Mouse (Mus musculus) left cerebral cortex, adult 8-10 months (tissue): ENCODE measurements around the gene Qrsl1. TPM values are rescaled to one million over a fixed set of nuclear protein-coding genes. Genes with fewer than 3 reads are reported as not detected.
A peak's percentile ranks its signal among the peaks of the same experiment; 100 is the strongest.
"Not testable (repeated sequence)": the region's sequence is repeated elsewhere in the genome, so short reads cannot be mapped to it uniquely, and the experiment has no call there.

Source experiments
- DNase-seq, 2 experiments: peaks; one replicate each; pipeline ENCODE4 v3.0.0; 2022; ENCODE audit warnings: low spot score in 2 of 2
- total RNA-seq, 4 experiments: library from RNA; stranded (reverse); gene quantifications; 2 replicates each; pipeline ENCODE4 v1.2.4; 2022

The Qrsl1 gene
- total RNA-seq = 10 to 100 TPM; 11.4 to 14.0 (median 12.3) TPM

DNA sequence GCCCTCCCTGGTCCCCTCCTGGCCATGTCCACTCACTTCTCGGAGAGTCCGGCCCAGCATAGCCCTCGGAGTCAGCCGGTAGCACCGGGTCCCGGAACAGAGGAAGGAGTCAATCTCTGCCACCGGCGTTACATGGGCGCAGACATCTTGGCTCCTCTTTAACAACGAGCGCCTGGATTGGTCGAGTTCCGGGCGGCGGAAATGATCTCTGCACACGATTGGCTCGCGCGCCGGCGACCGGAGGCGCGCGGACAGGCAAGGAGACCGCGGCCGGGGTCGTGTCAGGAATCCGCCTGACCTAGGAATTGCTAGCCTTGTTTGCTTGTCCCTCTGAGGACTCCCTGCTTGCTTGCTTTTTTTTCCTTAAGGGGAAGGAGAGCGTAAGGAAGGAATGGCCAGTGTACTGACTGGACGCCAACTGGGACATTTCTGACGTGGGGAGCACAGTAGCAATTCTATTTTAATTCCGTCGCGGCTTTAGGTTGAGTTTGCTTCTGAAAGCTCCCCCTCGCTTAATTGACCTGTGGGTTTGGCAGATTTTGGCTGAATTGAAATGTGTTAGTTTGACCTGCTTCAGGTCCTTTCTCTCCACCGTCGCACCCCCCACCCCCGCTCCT lies at the start of gene Qrsl1, which contains the start of gene Rtn4ip1:
TSS of gene Qrsl1 (minus strand) at position 168 of the 617 bp plus-strand sequence.
TSS of gene Rtn4ip1 (plus strand) at position 230 of the 617 bp plus-strand sequence.
- DNase-seq = peak; percentile 90 to 93

DNA sequence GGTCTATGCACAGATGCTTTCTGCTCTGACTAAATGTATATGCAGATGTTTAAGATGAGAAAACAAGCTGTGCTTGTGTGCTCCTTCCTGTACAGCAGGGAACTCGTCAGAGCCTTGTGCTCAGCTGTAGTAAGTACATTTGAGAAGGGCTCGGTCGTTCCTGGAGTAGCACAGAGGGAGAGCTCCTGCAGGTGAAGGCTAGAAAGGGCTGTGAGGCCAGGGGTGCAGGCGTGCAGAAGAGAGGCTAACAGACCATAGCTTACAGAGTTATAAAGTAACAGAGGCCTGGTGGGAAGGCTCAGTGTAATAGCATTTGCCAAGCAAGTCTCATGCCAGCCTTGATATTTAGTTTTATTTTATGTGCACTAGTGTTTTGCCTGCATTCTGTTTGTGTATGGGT lies 43.9 kb upstream of the Qrsl1 start:
- no peak for DNase-seq

DNA sequence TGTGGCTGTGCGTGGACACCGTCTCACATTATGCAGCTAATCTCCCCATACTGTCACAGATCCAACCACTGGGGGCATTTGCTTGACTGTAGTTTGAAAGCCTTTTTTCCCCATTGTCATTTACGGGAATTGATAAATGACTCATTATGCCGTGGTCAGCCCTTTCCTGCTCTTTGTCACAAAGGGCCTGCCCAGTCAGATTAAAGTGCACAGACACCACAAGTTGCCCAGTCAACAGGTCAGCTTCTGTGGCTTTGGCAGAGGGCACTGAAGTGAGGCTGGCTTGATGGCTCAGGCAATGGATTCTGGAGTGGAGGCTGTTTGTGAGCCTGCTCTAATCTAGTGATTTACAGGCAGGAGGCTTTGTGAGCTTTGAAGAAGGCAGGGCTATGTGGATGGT lies 42.2 kb upstream of the Qrsl1 start:
- no peak for DNase-seq

DNA sequence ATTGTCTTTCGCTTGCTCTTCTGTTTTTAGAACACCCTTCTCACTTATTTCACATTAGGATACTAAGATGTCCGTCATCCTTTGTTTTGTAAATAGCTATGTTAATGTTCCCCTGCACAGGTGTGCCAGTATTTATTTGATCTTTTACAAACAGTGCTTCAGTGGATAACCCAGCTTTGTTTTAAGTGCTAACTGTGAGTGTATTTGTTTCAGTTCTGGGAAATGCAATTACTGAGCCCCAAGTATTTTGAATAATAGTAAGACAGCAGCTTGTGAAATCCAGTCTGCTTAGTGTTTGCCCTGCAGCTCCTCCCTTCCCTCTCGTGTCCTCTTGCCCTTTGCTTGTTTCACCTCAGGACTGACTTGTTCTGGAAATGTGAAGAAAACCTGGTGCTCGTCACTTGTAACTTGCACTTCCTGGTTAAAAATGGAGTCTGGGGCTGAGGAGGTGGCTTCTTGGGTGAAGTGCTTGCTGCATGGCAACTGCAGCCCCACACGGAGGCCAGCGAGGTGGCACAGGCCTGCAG lies 37.7 kb upstream of the Qrsl1 start:
- DNase-seq = no peak

DNA sequence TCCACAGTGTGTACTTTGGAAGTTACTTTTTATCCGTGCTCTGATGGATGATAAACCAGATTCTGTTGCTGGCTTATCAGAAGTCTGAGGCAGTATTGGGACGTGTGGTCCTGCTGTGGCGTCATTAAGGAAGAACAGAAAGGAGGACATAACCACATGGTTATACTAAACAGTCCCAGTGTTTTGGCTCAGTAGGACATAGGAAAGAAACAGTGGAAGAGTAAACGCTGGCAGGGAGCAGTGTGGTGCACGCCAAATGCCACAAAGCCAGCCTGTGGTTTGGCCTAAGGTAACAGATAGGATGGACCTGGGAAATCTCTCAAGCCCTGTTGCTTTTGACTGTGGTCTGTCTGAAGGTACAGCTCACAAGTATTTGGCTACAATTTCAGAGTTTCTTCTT lies 27.1 kb upstream of the Qrsl1 start:
- DNase-seq = no peak

DNA sequence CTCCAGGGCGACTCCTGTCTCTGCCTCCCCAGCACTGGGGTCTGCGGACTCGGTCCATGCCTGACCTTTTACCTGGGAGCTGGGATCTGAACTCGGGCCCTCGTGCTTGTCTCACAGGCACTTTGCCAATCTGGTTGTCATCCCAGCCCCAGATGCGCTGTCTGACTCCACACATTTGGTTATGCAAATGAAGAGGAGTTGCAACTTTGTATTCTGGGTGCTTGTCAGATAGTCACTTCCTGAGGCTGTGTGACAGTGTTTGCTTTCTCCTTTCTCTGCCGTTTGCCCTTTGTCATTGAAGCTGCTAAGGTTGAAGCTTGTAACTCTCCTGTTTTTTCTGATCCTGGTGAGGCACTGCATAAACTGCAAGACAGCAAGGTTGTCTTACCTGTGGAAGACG lies 26.2 kb upstream of the Qrsl1 start:
- DNase-seq = no peak

DNA sequence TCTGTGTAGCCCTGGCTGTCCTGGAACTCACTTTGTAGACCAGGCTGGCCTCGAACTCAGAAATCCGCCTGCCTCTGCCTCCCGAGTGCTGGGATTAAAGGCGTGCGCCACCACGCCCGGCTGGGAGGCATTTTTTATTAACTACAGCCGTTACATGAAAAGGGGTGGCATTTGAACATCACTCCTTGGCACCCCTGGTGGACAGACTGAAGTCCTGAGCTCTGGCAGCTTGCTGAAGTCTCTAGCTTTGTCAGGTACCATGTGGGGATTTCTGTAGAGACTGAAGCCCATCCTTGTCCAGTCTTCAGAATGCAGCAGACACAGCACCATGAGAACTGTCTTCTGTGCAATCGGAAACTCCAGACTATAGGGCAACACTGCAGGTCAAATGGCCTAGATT lies 24.2 kb upstream of the Qrsl1 start:
- not testable (repeated sequence) for DNase-seq

DNA sequence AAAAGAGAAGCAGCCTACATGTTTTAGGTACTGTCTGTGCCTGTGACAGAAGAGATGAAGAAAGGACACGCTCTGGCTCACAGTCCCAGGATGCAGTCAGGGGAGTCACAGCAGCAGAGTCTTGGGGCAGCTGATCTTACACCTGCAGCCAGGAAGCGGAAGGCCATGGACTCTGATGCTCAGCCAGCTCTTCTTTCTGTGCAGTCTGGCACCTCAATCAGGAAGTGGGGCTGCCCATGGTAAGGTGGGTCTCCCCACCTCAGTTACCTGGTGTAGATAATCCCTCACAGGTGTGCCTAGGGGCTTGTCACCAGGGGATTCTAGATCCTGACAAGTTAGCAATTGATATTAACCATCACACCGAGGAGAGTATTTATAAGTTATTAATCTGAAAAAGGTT lies 21.6 kb upstream of the Qrsl1 start:
- DNase-seq = no peak

DNA sequence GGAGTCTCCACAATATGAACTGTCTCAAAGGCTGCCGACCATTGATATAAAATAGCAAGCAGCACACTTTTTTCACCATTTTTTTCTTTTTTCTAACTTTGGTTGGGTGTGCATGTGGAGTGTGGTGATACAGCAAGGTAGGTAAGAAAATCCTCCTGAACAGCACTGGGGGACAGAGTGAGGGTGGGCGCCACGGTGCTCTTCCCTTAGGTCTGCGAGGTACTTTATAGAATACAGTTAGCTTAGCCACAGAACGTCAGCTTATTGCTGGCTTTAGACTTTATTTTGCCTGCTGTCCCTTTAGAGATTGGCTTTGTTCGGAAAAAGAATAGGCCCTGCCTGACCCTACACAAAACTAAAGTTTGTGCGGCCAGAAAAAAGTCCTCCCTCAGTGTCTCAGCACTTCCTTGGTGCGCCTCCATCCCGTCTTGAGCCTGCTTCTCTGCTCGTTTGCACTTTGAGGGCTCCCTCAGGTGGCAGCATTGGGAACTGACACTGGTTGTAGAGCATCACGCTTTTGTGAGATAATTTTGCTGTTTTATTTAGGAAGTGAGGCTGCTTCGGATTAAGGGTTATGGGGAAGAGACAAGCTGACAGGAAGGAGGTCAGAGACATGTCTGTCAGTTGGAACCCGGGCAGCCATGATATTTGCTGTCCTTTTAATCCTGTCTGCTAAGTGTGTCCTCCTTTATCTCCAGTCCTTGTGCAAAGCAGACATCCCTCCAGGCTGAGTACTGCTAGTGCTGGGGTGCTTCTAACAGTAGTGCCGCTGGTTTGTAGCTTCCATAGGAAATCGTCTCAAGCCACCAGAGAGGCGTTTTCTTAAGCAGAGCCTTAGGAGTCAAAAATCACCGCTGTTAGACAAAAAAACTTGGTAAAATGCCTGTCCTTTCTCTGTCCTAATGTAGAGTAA lies 17.4 kb upstream of the Qrsl1 start:
- peak; percentile 18 to 79 for DNase-seq

DNA sequence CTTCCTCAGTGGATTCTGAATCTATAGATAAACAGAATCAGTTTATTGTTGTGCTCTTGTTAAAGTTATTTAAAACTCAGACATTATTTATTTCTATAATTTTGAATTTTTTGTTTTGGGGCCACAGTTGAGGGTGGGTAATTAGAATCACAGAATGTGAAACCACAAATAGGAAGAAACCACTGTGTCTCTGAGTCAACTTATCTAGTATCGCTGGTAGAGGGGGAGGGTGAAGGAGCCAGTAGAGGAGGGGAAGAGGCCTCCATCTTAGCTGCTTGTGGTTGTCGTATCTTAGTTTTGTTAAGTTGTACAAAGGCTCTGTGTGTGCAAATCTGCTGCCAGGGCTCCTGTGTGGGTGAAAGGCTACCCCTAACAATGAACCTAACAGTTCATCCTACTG lies 15.2 kb upstream of the Qrsl1 start:
- no peak for DNase-seq

DNA sequence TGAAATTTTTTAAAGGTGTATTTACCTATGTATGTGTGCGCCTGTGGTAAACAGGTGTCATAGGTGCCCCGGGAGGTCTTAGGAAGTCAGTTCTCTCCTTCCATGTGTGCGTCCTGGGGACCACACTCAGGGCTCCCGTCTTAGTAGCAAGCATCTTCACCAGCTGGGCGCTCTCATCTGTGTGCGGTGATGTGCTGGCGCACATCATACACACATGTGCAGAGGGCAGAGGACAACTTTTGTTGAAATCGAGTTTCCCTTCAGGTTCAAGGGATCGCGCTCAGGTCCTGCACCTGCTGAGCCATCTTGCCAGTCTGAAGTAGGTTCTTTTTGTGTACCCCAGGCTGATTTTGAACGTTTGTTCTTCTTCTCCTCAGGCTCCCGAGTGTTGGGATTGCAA lies 14.6 kb upstream of the Qrsl1 start:
- no peak for DNase-seq

DNA sequence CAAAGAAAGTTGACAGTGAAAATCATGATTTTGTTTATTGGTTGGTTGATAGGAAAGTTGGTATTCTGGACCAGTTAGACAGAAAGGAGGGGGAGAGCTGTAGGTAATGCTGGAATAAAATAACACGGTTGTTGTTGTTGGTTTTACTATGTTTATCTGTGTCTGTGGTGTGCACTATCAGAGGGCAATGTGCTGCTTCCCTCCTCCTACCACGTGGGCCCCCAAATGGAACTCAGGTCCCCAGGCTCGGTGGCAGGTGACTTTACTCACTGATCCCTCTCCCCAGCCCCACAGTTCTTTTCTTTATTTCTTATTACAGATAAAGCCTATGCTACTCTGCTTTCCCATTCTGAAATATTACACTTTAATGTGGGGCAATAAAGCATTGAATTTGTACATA lies 10.7 kb upstream of the Qrsl1 start:
- no peak for DNase-seq

DNA sequence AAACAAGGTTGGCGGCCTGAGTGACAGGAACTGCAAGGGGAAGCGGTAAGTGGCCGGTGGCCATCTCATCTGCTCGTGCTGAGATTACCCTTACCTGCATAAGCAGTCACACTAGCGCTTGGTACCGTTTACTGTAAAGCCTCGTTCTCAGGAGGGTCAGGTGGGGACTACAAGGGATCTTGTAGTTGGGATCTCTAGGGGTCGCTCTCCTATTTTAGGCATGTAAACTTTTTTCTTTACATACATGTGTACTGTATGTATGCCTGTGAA lies 9.3 kb upstream of the Qrsl1 start:
- no peak for DNase-seq

DNA sequence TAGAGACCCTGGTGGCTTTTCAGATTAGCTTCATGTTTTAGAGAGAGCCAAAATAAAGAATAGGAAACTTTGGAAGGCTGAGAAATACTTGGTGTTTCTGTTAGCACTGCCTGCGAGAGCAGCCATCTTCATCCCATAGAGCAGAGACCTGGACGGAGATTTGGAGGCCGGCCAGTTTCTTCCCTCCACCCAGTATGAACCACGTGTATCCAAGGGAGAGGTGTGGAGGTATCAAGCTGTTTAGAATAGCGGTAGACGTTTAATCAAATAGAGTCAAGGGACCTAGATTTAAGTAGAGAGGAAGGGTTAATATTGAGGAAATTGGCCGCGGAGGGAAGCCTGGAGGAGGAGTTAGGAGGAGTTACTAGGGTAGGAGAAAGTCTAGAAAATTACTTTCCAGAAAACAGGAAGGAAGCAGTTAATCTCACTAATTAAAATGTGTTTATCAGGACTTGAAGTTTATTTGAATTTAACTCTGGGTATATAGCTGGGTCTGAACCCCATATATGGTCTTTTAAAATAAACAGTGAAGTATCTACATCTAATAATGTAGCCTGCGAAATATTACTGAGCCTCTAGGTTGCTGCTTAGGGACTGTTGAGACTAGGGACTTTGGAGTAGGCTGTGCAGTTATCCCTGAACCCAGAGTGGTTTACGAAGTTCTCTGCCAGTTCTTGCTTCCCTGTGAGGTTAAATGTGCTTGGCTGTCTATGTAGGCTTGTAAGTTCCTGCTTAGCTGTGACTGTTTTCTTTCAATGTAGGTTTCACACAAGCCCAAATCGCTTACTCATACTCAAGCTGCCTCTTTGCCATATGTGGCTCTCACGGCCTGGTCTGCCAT lies 8.7 kb upstream of the Qrsl1 start:
- no peak for DNase-seq

DNA sequence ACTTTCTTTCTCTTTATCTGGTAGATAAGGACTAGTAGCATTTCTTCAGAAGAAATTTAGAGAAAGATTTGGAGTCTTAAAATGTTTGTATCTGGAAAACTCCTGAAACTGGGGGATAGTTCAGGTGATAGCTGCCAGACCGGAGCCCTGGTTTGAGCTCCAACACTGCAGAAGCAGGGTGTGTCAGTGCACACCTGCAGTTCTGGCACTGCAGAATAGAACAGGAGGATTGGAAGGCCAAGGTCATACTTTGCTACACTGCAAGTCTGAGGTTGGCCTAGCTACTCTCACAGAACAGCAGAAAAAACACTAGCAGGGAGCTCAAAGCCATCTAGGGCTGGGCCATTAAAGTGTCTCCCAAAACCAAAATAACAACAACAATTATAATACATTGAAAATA lies 3.0 kb upstream of the Qrsl1 start:
- no peak for DNase-seq

DNA sequence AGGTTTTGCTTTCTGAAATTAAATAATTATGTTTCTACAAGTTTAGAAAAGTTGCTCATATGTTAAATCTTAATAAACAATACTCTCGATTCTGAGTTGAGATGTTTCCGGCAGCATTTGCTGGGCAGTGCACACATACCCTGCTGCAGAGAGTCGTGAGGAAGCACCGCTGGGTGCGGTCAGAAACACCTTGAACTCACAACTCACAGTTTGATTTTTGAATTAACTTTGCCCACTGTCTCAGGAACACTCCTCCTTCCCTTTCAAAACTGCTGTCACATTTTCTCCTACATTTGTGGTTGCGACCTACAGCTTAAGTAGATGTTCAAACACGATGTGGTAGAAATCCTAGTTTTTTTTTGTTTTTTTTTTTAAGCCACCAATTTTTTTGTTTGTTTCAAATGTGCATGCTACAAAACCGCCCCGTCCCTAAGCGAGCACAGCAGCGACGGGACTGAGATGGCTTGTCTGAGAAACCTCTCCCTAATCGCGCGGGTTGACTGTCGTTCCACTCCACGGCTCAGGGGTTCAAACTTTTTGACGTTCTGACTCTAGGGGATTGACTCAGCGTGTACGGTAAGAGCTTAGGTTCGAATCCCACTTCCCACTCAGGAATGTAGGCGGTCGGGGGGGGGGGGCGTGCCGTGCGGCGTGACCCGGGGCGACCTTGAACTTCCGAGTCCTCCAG lies 518 bp downstream of the Qrsl1 start:
- DNase-seq = no peak

DNA sequence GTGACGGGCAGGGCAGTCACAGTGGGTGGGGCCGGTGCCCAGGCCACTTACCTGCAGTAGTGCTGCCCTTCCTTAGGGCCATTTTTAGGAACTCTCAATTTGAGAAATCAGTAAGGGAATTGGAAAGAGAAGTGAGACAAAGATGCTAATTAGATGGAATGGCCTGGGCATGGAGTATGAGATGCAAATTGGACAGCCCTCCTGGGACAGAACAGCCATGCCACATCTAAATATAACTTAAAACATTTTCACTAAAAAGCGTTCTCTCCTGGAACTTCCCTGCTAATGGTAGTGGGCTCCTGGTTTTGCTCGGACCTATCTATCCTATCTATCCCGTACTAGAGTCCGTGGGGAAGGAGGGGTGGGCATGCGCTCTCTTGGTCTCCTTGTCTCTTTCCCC lies 3.3 kb downstream of the Qrsl1 start:
- no peak for DNase-seq

DNA sequence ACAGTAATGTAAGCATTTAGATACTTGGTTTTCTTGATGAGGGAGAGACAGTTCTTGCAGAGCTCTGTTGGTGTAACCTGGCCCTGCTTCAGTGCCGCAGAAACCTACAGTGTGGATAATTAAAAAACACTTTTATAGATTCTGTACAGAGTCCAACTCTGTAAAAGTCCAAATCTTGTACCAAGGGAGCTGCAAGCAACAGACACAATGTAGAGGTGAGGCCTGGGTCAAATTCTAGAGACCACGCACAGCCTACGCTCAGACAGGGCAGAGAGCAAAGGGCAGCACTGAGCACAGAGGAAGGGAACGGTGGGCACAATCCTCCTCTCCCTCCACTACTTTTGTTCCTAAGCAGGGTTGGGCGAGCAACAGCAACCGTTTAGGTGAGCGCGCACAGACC lies 5.5 kb downstream of the Qrsl1 start:
- no peak for DNase-seq

DNA sequence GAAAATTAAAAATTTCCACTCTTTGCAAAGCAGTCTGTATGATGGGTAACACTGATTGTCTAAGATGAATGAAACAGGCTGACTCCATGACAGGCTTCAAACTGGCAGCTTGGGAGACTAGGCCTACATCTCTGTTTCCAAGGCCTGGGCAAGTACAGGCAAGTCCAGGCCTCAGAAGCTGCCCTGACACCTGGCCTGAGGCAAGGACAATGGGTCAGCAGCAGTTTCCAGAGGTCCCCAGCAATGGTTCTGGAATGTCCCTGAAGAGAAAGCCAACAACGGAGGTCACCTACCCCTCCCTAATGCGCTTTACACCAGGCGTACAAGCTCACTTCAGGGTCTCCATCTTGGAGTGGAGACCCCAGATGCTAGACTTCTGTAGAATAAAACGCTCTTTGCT lies 8.6 kb downstream of the Qrsl1 start:
- no peak for DNase-seq

DNA sequence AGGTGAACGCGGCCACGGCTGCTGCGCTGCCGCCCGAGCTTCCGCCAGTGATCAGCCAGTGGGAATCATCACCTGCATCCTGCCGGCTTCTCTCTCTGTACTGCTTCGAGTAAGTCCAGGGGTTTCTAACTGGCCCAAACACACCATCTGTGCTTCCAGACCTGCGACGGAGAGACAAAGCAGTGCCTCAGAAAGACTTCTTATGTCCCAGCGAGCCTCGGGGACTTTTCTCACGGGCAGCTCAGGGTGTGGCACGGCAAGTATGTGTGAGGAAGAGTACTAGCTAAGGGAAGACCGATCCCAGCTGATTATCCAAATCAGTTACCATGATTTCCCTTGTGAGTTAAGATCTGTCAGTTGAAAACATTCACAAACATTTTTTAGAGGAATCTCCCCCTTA lies 12.6 kb downstream of the Qrsl1 start:
- DNase-seq = no peak

DNA sequence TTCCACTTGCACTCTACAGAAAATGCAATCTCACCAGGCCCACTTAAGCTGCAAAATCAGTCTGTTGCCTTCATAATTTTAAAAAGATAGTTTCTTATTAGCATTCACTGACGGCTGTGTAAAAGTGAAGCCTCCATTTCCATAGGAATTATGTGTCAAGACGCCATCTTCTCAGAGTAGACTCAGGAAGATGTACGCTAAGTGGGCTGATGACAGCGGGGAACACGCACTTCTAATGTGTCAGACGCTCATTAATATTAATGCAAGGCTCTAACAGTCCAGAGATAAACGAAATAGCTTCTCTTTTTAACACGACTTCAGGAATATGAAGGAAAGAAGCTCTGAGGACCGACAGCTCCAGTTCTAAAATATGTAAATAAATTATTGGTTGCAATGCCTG lies 13.9 kb downstream of the Qrsl1 start:
- DNase-seq = no peak
